Mouse (Mus musculus) erythroblast, embryonic 14.5 days (primary cell): Measurements from ENCODE around the gene Tmprss2. TPM values are rescaled to one million over a fixed set of nuclear protein-coding genes. Genes with fewer than 3 reads are reported as not detected.

Source experiments
- H3K27me3 ChIP-seq: 2 replicates; pipeline ENCODE4 v1.6.1; 2012; ENCODE audit warnings: inconsistent platforms; ENCODE audit not compliant: control insufficient read depth
- H3K36me3 ChIP-seq: 2 replicates; pipeline ENCODE4 v1.6.1; 2012; ENCODE audit warnings: mild to moderate bottlenecking, inconsistent platforms; ENCODE audit not compliant: control insufficient read depth
- H3K4me1 ChIP-seq: 2 replicates; pipeline ENCODE4 v1.6.1; 2012; ENCODE audit warnings: inconsistent platforms; ENCODE audit not compliant: control insufficient read depth
- H3K4me3 ChIP-seq: replicated peaks from 2 replicates; pipeline ENCODE3; 2012; ENCODE audit warnings: moderate library complexity, mild to moderate bottlenecking, inconsistent platforms
- H3K9me3 ChIP-seq: 2 replicates; pipeline ENCODE4 v1.6.1; 2012; ENCODE audit warnings: low read length, inconsistent platforms, mixed read lengths; ENCODE audit not compliant: control insufficient read depth
- GATA1 ChIP-seq: IDR thresholded peaks from 2 replicates; pipeline ENCODE4 v1.6.1; 2012; ENCODE audit warnings: low read length, inconsistent platforms, mixed read lengths
- TAL1 ChIP-seq: IDR thresholded peaks from 3 replicates; pipeline ENCODE4 v1.6.1; 2012; ENCODE audit warnings: low read length, inconsistent platforms, mixed read lengths
- polyA plus RNA-seq: library from polyadenylated mRNA; stranded (reverse); fragments of >175 nt; gene quantifications from 2 replicates; pipeline ENCODE4 v1.2.3, GENCODE M21; 2012

The Tmprss2 gene
- polyA plus RNA-seq, 1 experiment, result 0.02 TPM

GRCm38 (mm10) chr16:97622383-97622889, 11.4 kb upstream of the Tmprss2 start:
- no peaks in the 10 kb centered on the region for H3K9me3 ChIP-seq
- H3K4me3 ChIP-seq, result no peak overlapping the region
- TF ChIP-seq TAL1, result no peak
- TF ChIP-seq GATA1, result no peak
- H3K36me3 ChIP-seq, result no peaks in the 10 kb centered on the region
- no peaks in the 10 kb centered on the region for H3K4me1 ChIP-seq
- no peaks in the 10 kb centered on the region for H3K27me3 ChIP-seq

- H3K4me3 ChIP-seq, result no peak overlapping the region
- H3K9me3 ChIP-seq, result no peaks in the 10 kb centered on the region
- TF ChIP-seq GATA1, result no peak
- TF ChIP-seq TAL1, result no peak
- no peaks in the 10 kb centered on the region for H3K4me1 ChIP-seq
- H3K36me3 ChIP-seq, result no peaks in the 10 kb centered on the region
- no peaks in the 10 kb centered on the region for H3K27me3 ChIP-seq
These were observed 7.3 kb upstream of the Tmprss2 start for GRCm38 (mm10) chr16:97618285-97618684.

- H3K9me3 ChIP-seq, result no peaks in the 10 kb centered on the region
- H3K4me3 ChIP-seq, result no peak overlapping the region
- no peaks in the 10 kb centered on the region for H3K4me1 ChIP-seq
- TF ChIP-seq TAL1, result no peak
- no peak for TF ChIP-seq GATA1
- peaks cover 26% of the 10 kb centered on the region for H3K27me3 ChIP-seq
- no peaks in the 10 kb centered on the region for H3K36me3 ChIP-seq
These were observed 1.0 kb upstream of the Tmprss2 start for GRCm38 (mm10) chr16:97612009-97612408.

GRCm38 (mm10) chr16:97610246-97610645, 749 bp downstream of the Tmprss2 start:
- Histone ChIP-seq H3K9me3 (no peaks in the 10 kb centered on the region), H3K4me1 (no peaks in the 10 kb centered on the region), H3K4me3 (peak overlapping the region; percentile 12), H3K27me3 (peaks cover 26% of the 10 kb centered on the region), H3K36me3 (no peaks in the 10 kb centered on the region)
- TF ChIP-seq TAL1 (no peak), GATA1 (no peak)

GRCm38 (mm10) chr16:97609676-97610075, 1.3 kb downstream of the Tmprss2 start:
- Histone ChIP-seq H3K4me3 (no peak overlapping the region), H3K36me3 (no peaks in the 10 kb centered on the region), H3K9me3 (no peaks in the 10 kb centered on the region), H3K4me1 (no peaks in the 10 kb centered on the region), H3K27me3 (peaks cover 26% of the 10 kb centered on the region)
- TF ChIP-seq TAL1 (no peak), GATA1 (no peak)

- Histone ChIP-seq H3K4me1 (no peaks in the 10 kb centered on the region), H3K27me3 (peaks cover 26% of the 10 kb centered on the region), H3K9me3 (no peaks in the 10 kb centered on the region), H3K36me3 (no peaks in the 10 kb centered on the region), H3K4me3 (no peak overlapping the region)
- TF ChIP-seq TAL1 (no peak), GATA1 (no peak)
These were observed 3.0 kb downstream of the Tmprss2 start for GRCm38 (mm10) chr16:97607956-97608355.

GRCm38 (mm10) chr16:97606829-97607228, 4.2 kb downstream of the Tmprss2 start:
- no peaks in the 10 kb centered on the region for H3K9me3 ChIP-seq
- H3K4me3 ChIP-seq, result no peak overlapping the region
- TF ChIP-seq GATA1 (no peak), TAL1 (no peak)
- no peaks in the 10 kb centered on the region for H3K36me3 ChIP-seq
- peaks cover 24% of the 10 kb centered on the region for H3K27me3 ChIP-seq
- H3K4me1 ChIP-seq, result no peaks in the 10 kb centered on the region

GRCm38 (mm10) chr16:97605957-97606721, 4.9 kb downstream of the Tmprss2 start:
- no peaks in the 10 kb centered on the region for H3K9me3 ChIP-seq
- no peaks in the 10 kb centered on the region for H3K4me1 ChIP-seq
- no peak overlapping the region for H3K4me3 ChIP-seq
- no peaks in the 10 kb centered on the region for H3K36me3 ChIP-seq
- TF ChIP-seq TAL1, result no peak
- TF ChIP-seq GATA1, result no peak
- H3K27me3 ChIP-seq, result peaks cover 19% of the 10 kb centered on the region

GRCm38 (mm10) chr16:97602256-97602655, 8.7 kb downstream of the Tmprss2 start:
- H3K36me3 ChIP-seq, result no peaks in the 10 kb centered on the region
- no peak for TF ChIP-seq TAL1
- TF ChIP-seq GATA1, result no peak
- no peaks in the 10 kb centered on the region for H3K4me1 ChIP-seq
- H3K27me3 ChIP-seq, result no peaks in the 10 kb centered on the region
- no peaks in the 10 kb centered on the region for H3K9me3 ChIP-seq
- no peak overlapping the region for H3K4me3 ChIP-seq
